Mouse (Mus musculus) liver, embryonic 12.5 days (tissue): ENCODE results near the gene H2afv. TPM values are rescaled to one million over a fixed set of nuclear protein-coding genes. Genes with fewer than 3 reads are reported as not detected.
"Not testable (repeated sequence)": the region's sequence is repeated elsewhere in the genome, so short reads cannot be mapped to it uniquely, and the experiment has no call there.

ENCODE experiments used
- ATAC-seq: fragments of 200-750 bp; cut with Nextera tagmentation; 2 replicates; pipeline ENCODE4 v1.8.0; 2017; ENCODE audit warnings: moderate number of reproducible peaks, mild to moderate bottlenecking, moderate library complexity
- H3K27ac ChIP-seq: fragments of 300-500 bp; sonication (generic); 2 replicates; pipeline ENCODE4 v1.5.1; 2016; ENCODE audit warnings: mild to moderate bottlenecking
- H3K27me3 ChIP-seq: fragments of 300-500 bp; sonication (generic); replicated peaks from 2 replicates; pipeline ENCODE4 v1.6.1; 2016; ENCODE audit warnings: mild to moderate bottlenecking, moderate library complexity
- H3K36me3 ChIP-seq: fragments of 300-500 bp; sonication (generic); 2 replicates; pipeline ENCODE4 v1.6.1; 2016; ENCODE audit warnings: mild to moderate bottlenecking, moderate library complexity
- H3K4me1 ChIP-seq: fragments of 300-500 bp; sonication (generic); 2 replicates; pipeline ENCODE4 v1.6.1; 2016
- H3K4me2 ChIP-seq: fragments of 300-500 bp; sonication (generic); 2 replicates; pipeline ENCODE4 v1.6.1; 2016; ENCODE audit warnings: mild to moderate bottlenecking, moderate library complexity
- H3K4me3 ChIP-seq: fragments of 300-500 bp; sonication (generic); 2 replicates; pipeline ENCODE4 v1.5.1; 2016; ENCODE audit warnings: mild to moderate bottlenecking, moderate library complexity
- H3K9ac ChIP-seq: fragments of 300-500 bp; sonication (generic); 2 replicates; pipeline ENCODE4 v1.6.1; 2016; ENCODE audit warnings: mild to moderate bottlenecking, moderate library complexity
- H3K9me3 ChIP-seq: fragments of 300-500 bp; sonication (generic); replicated peaks from 2 replicates; pipeline ENCODE4 v1.6.1; 2016; ENCODE audit warnings: mild to moderate bottlenecking, moderate library complexity
- WGBS: fragments of 180-500 bp; shearing (Covaris S2); methylation state at CpG from one replicate; pipeline ENCODE4 v1.1.7; 2016; ENCODE audit not compliant: insufficient replicate concordance; 5-methylcytosine and 5-hydroxymethylcytosine counted together
- polyA plus RNA-seq: library from polyadenylated mRNA; unstranded; fragments of >200 nt; fragmentation: Nextera tagmentation; extraction: Ambion mirVana; gene quantifications from 2 replicates; pipeline ENCODE4 v1.2.1, GENCODE M21; 2016

The H2afv gene
- polyA plus RNA-seq, 1 experiment from 2014 or later: 125 TPM

DNA sequence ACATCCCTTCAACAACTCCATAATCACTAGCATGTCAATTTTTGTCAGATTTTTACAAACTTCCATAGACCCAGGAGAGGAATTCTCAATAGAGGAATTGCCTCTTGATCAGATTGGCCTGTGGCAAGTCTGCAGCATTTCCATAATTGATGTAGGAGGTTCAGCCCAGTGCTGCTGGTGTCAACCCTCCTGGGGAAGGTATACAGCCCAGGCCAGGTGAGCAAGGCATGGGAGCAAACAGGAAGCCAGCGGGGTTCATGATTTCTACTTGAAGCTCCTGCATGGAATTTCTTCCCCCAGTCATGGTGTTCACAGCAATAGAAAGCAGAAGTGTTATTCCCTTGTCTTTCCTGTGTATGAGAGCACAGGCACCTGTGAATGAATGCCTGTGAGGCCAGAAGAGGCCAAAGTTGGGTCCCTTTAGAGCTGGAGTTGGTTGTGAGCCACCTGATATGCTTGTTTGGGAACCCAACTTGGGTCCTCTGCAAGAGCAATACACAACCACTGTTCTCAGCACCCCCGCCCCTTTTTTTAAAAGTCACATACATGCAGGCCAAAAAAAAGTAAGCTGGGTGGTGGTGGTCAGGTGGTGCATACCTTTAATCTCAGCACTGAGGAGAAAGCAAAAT, 23.4 kb downstream of the H2afv start:
- H3K4me3 ChIP-seq: no peak overlapping the region
- ATAC-seq: no peak

GRCm38 (mm10) chr11:6420283-6420703, 23.9 kb downstream of the H2afv start:
- WGBS: 20% methylated on average over 1 of the region's 1 CpGs
- Histone ChIP-seq H3K36me3 (peaks cover 80% of the 10 kb centered on the region), H3K4me1 (peaks cover 34% of the 10 kb centered on the region), H3K27me3 (no peaks in the 10 kb centered on the region), H3K27ac (peak overlapping the region; percentile 30; the same call in 1 of the 2 replicates), H3K4me3 (no peak overlapping the region), H3K9me3 (no peaks in the 10 kb centered on the region), H3K4me2 (no peak overlapping the region), H3K9ac (no peak overlapping the region)
- no peak for ATAC-seq

More for the DNA sequence above, 23.4 kb downstream of the H2afv start:
- peaks cover 33% of the 10 kb centered on the region for H3K4me1 ChIP-seq
- peaks cover 83% of the 10 kb centered on the region for H3K36me3 ChIP-seq
- no peaks in the 10 kb centered on the region for H3K9me3 ChIP-seq
- no peak overlapping the region for H3K4me2 ChIP-seq
- WGBS: 59% methylated on average over 2 of the region's 2 CpGs
- no peaks in the 10 kb centered on the region for H3K27me3 ChIP-seq
- H3K27ac ChIP-seq: no peak overlapping the region
- H3K9ac ChIP-seq: no peak overlapping the region

- not testable (repeated sequence) for H3K4me3 ChIP-seq, H3K9ac ChIP-seq, H3K27me3 ChIP-seq, ATAC-seq, H3K9me3 ChIP-seq, H3K4me2 ChIP-seq
- WGBS: 50% methylated on average over 4 of the region's 4 CpGs
- H3K36me3 ChIP-seq: peaks cover 73% of the 10 kb centered on the region
- H3K27ac ChIP-seq: peak overlapping the region; percentile 61; the same call in 1 of the 2 replicates
- H3K4me1 ChIP-seq: peaks cover 44% of the 10 kb centered on the region
Observed at GRCm38 (mm10) chr11:6419156-6419555, 25.1 kb downstream of the H2afv start.

DNA sequence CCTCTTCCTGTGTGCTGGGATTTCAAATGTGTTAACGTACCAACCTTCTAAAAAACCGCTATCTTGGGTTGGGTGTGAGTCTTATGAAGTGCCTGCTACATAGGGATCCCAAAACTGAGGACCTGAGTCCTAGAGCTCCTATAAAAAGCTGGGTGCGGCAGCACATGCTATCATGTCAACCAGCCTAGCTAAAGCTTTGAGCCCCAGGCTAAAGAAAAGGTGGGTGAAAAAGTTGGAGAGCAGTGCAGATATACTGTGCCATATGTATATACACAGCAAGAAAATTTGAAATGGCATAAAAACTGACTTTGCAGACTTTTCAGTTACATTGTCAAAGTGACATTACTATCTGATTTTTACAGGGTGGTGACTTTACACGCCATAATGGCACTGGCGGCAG, 25.5 kb downstream of the H2afv start:
- peak overlapping the region; percentile 86 for H3K4me2 ChIP-seq

GRCm38 (mm10) chr11:6417490-6417889, 26.8 kb downstream of the H2afv start:
- peak overlapping the region; percentile 87 for H3K9ac ChIP-seq
- peak overlapping the region; percentile 87 for H3K4me3 ChIP-seq
- peak overlapping the region; percentile 86 for H3K4me2 ChIP-seq
- H3K27ac ChIP-seq: peak overlapping the region; percentile 97; the same call in 1 of the 2 replicates
- H3K36me3 ChIP-seq: peaks cover 64% of the 10 kb centered on the region
- no peaks in the 10 kb centered on the region for H3K27me3 ChIP-seq
- no peak for ATAC-seq
- H3K9me3 ChIP-seq: peaks cover 18% of the 10 kb centered on the region
- peaks cover 44% of the 10 kb centered on the region for H3K4me1 ChIP-seq

More for the DNA sequence above, 25.5 kb downstream of the H2afv start:
- ATAC-seq: no peak
- no peaks in the 10 kb centered on the region for H3K27me3 ChIP-seq
- peak overlapping the region; percentile 61 for H3K27ac ChIP-seq
- H3K4me3 ChIP-seq: 0 out of 2 replicates have a peak overlapping the region, but pooled peaks have one; percentile 2
- 67% methylated on average over 5 of the region's 5 CpGs for WGBS
- peaks cover 71% of the 10 kb centered on the region for H3K36me3 ChIP-seq
- peaks cover 6% of the 10 kb centered on the region for H3K9me3 ChIP-seq
- peaks cover 44% of the 10 kb centered on the region for H3K4me1 ChIP-seq
- H3K9ac ChIP-seq: no peak overlapping the region

- H3K27me3 ChIP-seq: no peaks in the 10 kb centered on the region
- peaks cover 59% of the 10 kb centered on the region for H3K36me3 ChIP-seq
- H3K4me1 ChIP-seq: peaks cover 44% of the 10 kb centered on the region
- H3K9ac ChIP-seq: peak overlapping the region; percentile 87
- peaks cover 21% of the 10 kb centered on the region for H3K9me3 ChIP-seq
- H3K4me3 ChIP-seq: peak overlapping the region; percentile 87
- no peak for ATAC-seq
- peak overlapping the region; percentile 86 for H3K4me2 ChIP-seq
- H3K27ac ChIP-seq: peak overlapping the region; percentile 97
- WGBS: 14% methylated on average over 2 of the region's 2 CpGs
Observed at GRCm38 (mm10) chr11:6417069-6417468, 27.2 kb downstream of the H2afv start.

- Histone ChIP-seq H3K4me2 (peak overlapping the region; percentile 86), H3K9me3 (peaks cover 21% of the 10 kb centered on the region), H3K9ac (peak overlapping the region; percentile 87), H3K27me3 (no peaks in the 10 kb centered on the region), H3K27ac (peak overlapping the region; percentile 97), H3K36me3 (peaks cover 54% of the 10 kb centered on the region), H3K4me1 (peaks cover 44% of the 10 kb centered on the region), H3K4me3 (peak overlapping the region; percentile 87)
- WGBS: under 1% methylated on average over 30 of the region's 30 CpGs
- ATAC-seq: peak; percentile 70
Observed at GRCm38 (mm10) chr11:6416405-6417034, 27.7 kb downstream of the H2afv start.

DNA sequence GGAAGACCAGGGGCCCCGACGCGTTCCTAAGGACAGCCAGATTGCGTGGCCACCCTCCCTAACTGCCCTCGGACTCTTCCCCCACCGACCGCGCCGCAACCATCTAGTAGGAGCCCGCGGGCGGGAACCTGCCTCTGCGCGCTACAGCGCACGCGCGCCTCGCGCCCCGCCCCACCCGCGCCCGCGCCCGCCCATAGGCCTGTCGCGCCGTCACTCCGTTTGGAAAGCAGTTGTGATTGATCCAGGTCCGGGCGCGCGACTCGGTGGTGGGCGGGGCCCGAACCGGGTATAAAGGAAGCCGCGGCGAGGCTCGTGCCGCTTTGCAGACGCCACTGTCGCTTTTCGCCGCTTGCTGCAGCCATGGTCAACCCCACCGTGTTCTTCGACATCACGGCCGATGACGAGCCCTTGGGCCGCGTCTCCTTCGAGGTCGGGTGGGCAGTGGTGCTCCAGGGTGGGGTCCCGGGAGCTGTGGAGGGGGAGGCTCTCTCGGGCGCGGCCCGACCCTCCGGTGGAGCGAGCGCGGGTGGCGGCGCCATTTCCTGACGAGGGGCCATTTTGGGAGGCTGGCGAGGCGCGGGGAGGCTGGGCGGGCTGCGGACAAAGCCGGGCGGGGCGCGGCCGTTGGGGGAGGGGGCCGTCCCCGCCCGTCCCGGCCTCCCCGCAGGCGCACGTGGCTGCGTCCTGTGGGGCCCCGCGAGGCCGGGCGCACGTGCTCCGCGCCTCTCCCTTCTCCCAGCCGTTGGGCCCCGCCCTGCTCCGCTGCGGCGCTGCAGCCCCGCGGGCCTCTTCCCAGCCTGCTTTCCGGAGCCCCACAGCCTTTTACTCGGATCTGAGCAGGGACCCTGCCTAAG, 28.5 kb downstream of the H2afv start:
- WGBS: under 1% methylated on average over 94 of the region's 102 CpGs
- peak; percentile 92 for ATAC-seq
- Histone ChIP-seq H3K36me3 (peaks cover 49% of the 10 kb centered on the region), H3K4me3 (peak overlapping the region; percentile 87), H3K9me3 (peaks cover 21% of the 10 kb centered on the region), H3K4me1 (peaks cover 44% of the 10 kb centered on the region), H3K4me2 (peak overlapping the region; percentile 86), H3K27me3 (no peaks in the 10 kb centered on the region), H3K9ac (peak overlapping the region; percentile 87), H3K27ac (peak overlapping the region; percentile 97)

- peak; percentile 66 for ATAC-seq
- Histone ChIP-seq H3K9me3 (peaks cover 21% of the 10 kb centered on the region), H3K4me3 (peak within 1 kb of the TSS; percentile 87), H3K27me3 (no peaks in the 10 kb centered on the region), H3K27ac (peak within 1 kb of the TSS; percentile 97), H3K4me1 (peaks cover 49% of the 10 kb centered on the region), H3K9ac (peak within 1 kb of the TSS; percentile 87), H3K36me3 (peaks cover 41% of the 10 kb centered on the region), H3K4me2 (peak within 1 kb of the TSS; percentile 86)
- WGBS: 9% methylated on average over 21 of the region's 21 CpGs
Observed at GRCm38 (mm10) chr11:6414751-6415550, 29.3 kb downstream of the H2afv start, which contains the start of gene Ppia. Ppia (plus strand) TSS chr11:6415443.

DNA sequence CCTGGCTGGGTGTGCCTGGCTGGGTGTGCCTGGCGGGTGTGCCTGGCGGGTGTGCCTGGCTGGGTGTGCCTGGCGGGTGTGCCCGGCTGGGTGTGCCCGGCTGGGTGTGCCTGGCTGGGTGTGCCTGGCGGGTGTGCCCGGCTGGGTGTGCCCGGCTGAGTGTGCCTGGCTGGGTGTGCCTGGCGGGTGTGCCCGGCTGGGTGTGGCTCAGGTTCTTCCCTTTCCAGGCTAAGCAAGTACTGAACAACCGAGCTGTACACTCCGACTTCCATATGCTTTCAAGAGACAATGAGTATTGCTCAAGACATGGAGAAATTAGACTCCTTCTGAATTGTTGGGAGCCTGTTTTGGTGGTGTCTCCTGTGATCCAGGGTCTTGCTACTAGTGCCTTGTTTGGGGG, 31.0 kb downstream of the H2afv start:
- Histone ChIP-seq H3K4me3 (no peak overlapping the region), H3K27ac (peak overlapping the region; percentile 84), H3K9ac (no peak overlapping the region), H3K9me3 (peaks cover 21% of the 10 kb centered on the region), H3K27me3 (no peaks in the 10 kb centered on the region), H3K36me3 (peaks cover 25% of the 10 kb centered on the region), H3K4me1 (peaks cover 43% of the 10 kb centered on the region), H3K4me2 (no peak overlapping the region)
- ATAC-seq: no peak
- WGBS: 90% methylated on average over 9 of the region's 12 CpGs

GRCm38 (mm10) chr11:6411684-6412083, 32.6 kb downstream of the H2afv start:
- no peak overlapping the region for H3K4me3 ChIP-seq
- no peaks in the 10 kb centered on the region for H3K27me3 ChIP-seq
- 11% methylated on average over 5 of the region's 5 CpGs for WGBS
- no peak for ATAC-seq
- H3K36me3 ChIP-seq: peaks cover 9% of the 10 kb centered on the region
- H3K9me3 ChIP-seq: peaks cover 21% of the 10 kb centered on the region
- no peak overlapping the region for H3K9ac ChIP-seq
- H3K4me1 ChIP-seq: peaks cover 28% of the 10 kb centered on the region
- no peak overlapping the region for H3K27ac ChIP-seq
- no peak overlapping the region for H3K4me2 ChIP-seq
